Mouse (Mus musculus): ENCODE measurements around the gene En1. TPM values are rescaled to one million over a fixed set of nuclear protein-coding genes. Genes with fewer than 3 reads are reported as not detected.

The En1 gene
- polyA plus RNA-seq, 1 experiment from 2014 or later, result 1.1 TPM

- peaks cover 10% of the 10 kb centered on the region; the same call in 1 of the 2 replicates for H3K4me1 ChIP-seq (replicated peaks; ENCODE audit: control insufficient read depth, insufficient read depth, low read length)
- no peak overlapping the region for H3K27ac ChIP-seq (ENCODE audit: low read depth, low read length)
- H3K9ac ChIP-seq (ENCODE audit: low read length), result no peak overlapping the region
- ATAC-seq (replicated peaks; ENCODE audit: low FRiP score) (peak; percentile 40), DNase-seq (ENCODE audit: low spot score) (no peak)
- H3K9me3 ChIP-seq (ENCODE audit: control insufficient read depth, low read length), result no peaks in the 10 kb centered on the region
- WGBS, result 9% methylated on average over 10 of the region's 10 CpGs
- H3K36me3 ChIP-seq (ENCODE audit: control insufficient read depth, insufficient read depth, low read length), result no peaks in the 10 kb centered on the region
- no peak overlapping the region for H3K4me3 ChIP-seq (ENCODE audit: low read depth, low read length)
- peak overlapping the region; percentile 26; the same call in 1 of the 2 replicates for H3K4me2 ChIP-seq (ENCODE audit: low read depth, low read length, severe bottlenecking)
- peaks cover 68% of the 10 kb centered on the region for H3K27me3 ChIP-seq (ENCODE audit: control insufficient read depth, insufficient read depth, low read length)
Measured at GRCm38 (mm10) chr1:120643380-120643779, 41.2 kb downstream of the En1 start.

GRCm38 (mm10) chr1:120643848-120644711 is 41.9 kb downstream of the En1 start:
- H3K36me3 ChIP-seq (ENCODE audit: control insufficient read depth, insufficient read depth, low read length), result no peaks in the 10 kb centered on the region
- H3K4me1 ChIP-seq (replicated peaks; ENCODE audit: control insufficient read depth, insufficient read depth, low read length), result peaks cover 10% of the 10 kb centered on the region; the same call in 1 of the 2 replicates
- H3K4me2 ChIP-seq (ENCODE audit: low read depth, low read length, severe bottlenecking), result peak overlapping the region; percentile 26
- H3K4me3 ChIP-seq (ENCODE audit: low read depth, low read length), result no peak overlapping the region
- H3K27ac ChIP-seq (ENCODE audit: low read depth, low read length), result no peak overlapping the region
- peak; percentile 69 for DNase-seq (ENCODE audit: low spot score)
- ATAC-seq (replicated peaks; ENCODE audit: low FRiP score), result peak; percentile 84
- WGBS, result under 1% methylated on average over 13 of the region's 13 CpGs
- H3K9me3 ChIP-seq (ENCODE audit: control insufficient read depth, low read length), result no peaks in the 10 kb centered on the region
- no peak overlapping the region; the same call in 1 of the 2 replicates for H3K9ac ChIP-seq (ENCODE audit: low read length)
- peaks cover 67% of the 10 kb centered on the region for H3K27me3 ChIP-seq (ENCODE audit: control insufficient read depth, insufficient read depth, low read length)

GRCm38 (mm10) chr1:120644755-120645154 is 42.5 kb downstream of the En1 start:
- H3K9me3 ChIP-seq (ENCODE audit: control insufficient read depth, low read length), result no peaks in the 10 kb centered on the region
- H3K27me3 ChIP-seq (ENCODE audit: control insufficient read depth, insufficient read depth, low read length), result peaks cover 62% of the 10 kb centered on the region
- no peak overlapping the region for H3K4me3 ChIP-seq (ENCODE audit: low read depth, low read length)
- peaks cover 10% of the 10 kb centered on the region; the same call in 1 of the 2 replicates for H3K4me1 ChIP-seq (replicated peaks; ENCODE audit: control insufficient read depth, insufficient read depth, low read length)
- no peak overlapping the region for H3K9ac ChIP-seq (ENCODE audit: low read length)
- ATAC-seq (replicated peaks; ENCODE audit: low FRiP score) (no peak), DNase-seq (ENCODE audit: low spot score) (no peak)
- H3K27ac ChIP-seq (ENCODE audit: low read depth, low read length), result no peak overlapping the region
- WGBS, result 5% methylated on average over 1 of the region's 1 CpGs
- no peaks in the 10 kb centered on the region for H3K36me3 ChIP-seq (ENCODE audit: control insufficient read depth, insufficient read depth, low read length)
- no peak overlapping the region for H3K4me2 ChIP-seq (ENCODE audit: low read depth, low read length, severe bottlenecking)

GRCm38 (mm10) chr1:120650068-120650467 is 47.9 kb downstream of the En1 start:
- Histone ChIP-seq H3K36me3 (ENCODE audit: control insufficient read depth, insufficient read depth, low read length) (no peaks in the 10 kb centered on the region), H3K27ac (ENCODE audit: low read depth, low read length) (no peak overlapping the region), H3K9me3 (ENCODE audit: control insufficient read depth, low read length) (no peaks in the 10 kb centered on the region), H3K9ac (ENCODE audit: low read length) (no peak overlapping the region), H3K27me3 (ENCODE audit: control insufficient read depth, insufficient read depth, low read length) (peaks cover 22% of the 10 kb centered on the region), H3K4me1 (replicated peaks; ENCODE audit: control insufficient read depth, insufficient read depth, low read length) (no peaks in the 10 kb centered on the region), H3K4me2 (ENCODE audit: low read depth, low read length, severe bottlenecking) (no peak overlapping the region), H3K4me3 (ENCODE audit: low read depth, low read length) (no peak overlapping the region)
- 76% methylated on average over 8 of the region's 8 CpGs for WGBS
- DNase-seq (ENCODE audit: low spot score) (no peak), ATAC-seq (replicated peaks; ENCODE audit: low FRiP score) (no peak)

GRCm38 (mm10) chr1:120651997-120652396 is 49.8 kb downstream of the En1 start:
- Histone ChIP-seq H3K36me3 (ENCODE audit: control insufficient read depth, insufficient read depth, low read length) (no peaks in the 10 kb centered on the region), H3K27ac (ENCODE audit: low read depth, low read length) (no peak overlapping the region), H3K9ac (ENCODE audit: low read length) (no peak overlapping the region), H3K4me2 (ENCODE audit: low read depth, low read length, severe bottlenecking) (no peak overlapping the region), H3K4me3 (ENCODE audit: low read depth, low read length) (no peak overlapping the region), H3K9me3 (ENCODE audit: control insufficient read depth, low read length) (no peaks in the 10 kb centered on the region), H3K27me3 (ENCODE audit: control insufficient read depth, insufficient read depth, low read length) (peaks cover 13% of the 10 kb centered on the region), H3K4me1 (replicated peaks; ENCODE audit: control insufficient read depth, insufficient read depth, low read length) (no peaks in the 10 kb centered on the region)
- 91% methylated on average over 5 of the region's 5 CpGs for WGBS
- DNase-seq (ENCODE audit: low spot score) (no peak), ATAC-seq (replicated peaks; ENCODE audit: low FRiP score) (no peak)

GRCm38 (mm10) chr1:120654950-120655396 is 52.8 kb downstream of the En1 start:
- DNase-seq (ENCODE audit: low spot score) (no peak), ATAC-seq (replicated peaks; ENCODE audit: low FRiP score) (no peak)
- no peaks in the 10 kb centered on the region; the same call in 1 of the 2 replicates for H3K27me3 ChIP-seq (ENCODE audit: control insufficient read depth, insufficient read depth, low read length)
- H3K9me3 ChIP-seq (ENCODE audit: control insufficient read depth, low read length), result no peaks in the 10 kb centered on the region
- H3K4me2 ChIP-seq (ENCODE audit: low read depth, low read length, severe bottlenecking), result no peak overlapping the region
- WGBS, result 90% methylated on average over 7 of the region's 7 CpGs
- no peaks in the 10 kb centered on the region for H3K4me1 ChIP-seq (replicated peaks; ENCODE audit: control insufficient read depth, insufficient read depth, low read length)
- H3K9ac ChIP-seq (ENCODE audit: low read length), result no peak overlapping the region
- no peaks in the 10 kb centered on the region for H3K36me3 ChIP-seq (ENCODE audit: control insufficient read depth, insufficient read depth, low read length)
- H3K27ac ChIP-seq (ENCODE audit: low read depth, low read length), result no peak overlapping the region
- H3K4me3 ChIP-seq (ENCODE audit: low read depth, low read length), result no peak overlapping the region

Other genes starting within 250 kb of the En1 start
- gene Marco, start 97.4 kb upstream of the En1 start, polyA plus RNA-seq (2014; fragmentation: Nextera tagmentation; extraction: Ambion mirVana), result 0.16 TPM in 1 of 2 replicates, not detected in the other

Measured in forebrain, embryonic 11.5 days (tissue).